Mouse (Mus musculus) lung, postnatal 25 days (tissue): ENCODE measurements around the gene Zfp597.

Experiments used
- DNase-seq: peaks from one replicate; pipeline ENCODE4 v3.0.0; 2022; ENCODE audit warnings: low spot score

Zfp597 gene

DNA sequence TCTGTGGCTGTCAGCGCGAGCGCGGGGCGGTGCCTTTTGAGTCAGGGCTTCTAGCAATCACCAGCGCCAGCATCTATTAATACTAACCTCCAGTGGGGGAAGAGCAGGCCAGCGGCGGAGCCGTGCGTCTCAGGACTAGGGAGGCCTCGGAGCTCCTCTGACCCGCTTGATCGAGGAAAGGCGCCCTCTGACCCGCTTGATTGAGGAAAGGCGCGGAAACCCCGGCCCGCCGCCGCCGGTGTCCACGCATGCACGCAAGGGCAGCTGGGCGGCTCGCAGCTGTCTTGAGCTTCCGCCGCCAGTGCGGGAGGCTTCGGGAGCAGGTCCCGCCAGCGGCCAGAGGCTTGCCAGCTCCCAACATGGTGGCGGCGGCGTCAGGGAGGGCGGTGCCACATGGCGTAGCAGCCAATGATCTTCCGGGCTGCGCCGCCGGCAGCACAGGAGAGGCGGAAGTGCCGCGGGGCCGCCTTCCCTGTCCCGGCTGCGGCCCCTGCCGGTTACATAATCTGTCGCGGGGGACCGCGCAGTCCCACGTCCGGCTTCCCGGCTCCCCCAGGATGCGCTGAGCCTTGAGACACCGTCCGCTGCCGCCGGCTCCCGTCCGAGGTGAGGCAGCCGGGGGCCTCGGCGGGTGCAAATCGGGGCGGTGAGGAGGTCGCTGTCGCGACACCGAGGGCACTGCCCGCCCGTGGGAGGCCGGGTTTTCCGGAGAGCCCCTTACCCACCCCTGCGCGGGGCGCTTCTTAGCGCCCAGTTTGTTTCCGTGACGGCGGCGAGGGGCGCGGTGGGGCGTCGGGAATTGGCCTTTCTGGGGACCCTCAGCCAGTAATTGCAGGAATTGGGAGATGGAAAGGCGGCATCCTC lies at the start of gene Zfp597, which contains the start of gene Gm20695:
Gene Zfp597, minus strand, starts transcription at position 361 of the 864 bp plus-strand sequence.
Gene Gm20695, plus strand, starts transcription at position 448 of the 864 bp plus-strand sequence.
- peak; percentile 95 for DNase-seq

DNA sequence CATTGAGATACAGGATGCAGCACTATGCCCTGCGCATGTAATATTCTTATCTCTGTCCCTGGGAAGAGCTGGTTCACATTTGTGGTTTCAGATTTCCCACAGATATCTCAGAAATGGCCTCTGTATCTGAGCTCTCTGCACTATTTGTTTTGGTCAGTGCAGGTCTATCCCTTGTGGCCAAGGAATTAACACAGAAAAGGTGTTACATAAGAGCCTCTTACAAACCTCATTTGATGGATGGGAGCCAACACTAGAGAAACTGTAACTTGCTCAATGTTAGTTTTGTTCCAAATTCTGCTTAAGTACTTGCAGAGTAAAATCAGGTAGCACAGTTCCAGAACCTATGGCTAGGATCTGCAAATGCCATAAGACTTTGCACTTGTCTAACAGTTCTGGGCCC lies 49.7 kb upstream of the Zfp597 start:
- DNase-seq = peak; percentile 66

DNA sequence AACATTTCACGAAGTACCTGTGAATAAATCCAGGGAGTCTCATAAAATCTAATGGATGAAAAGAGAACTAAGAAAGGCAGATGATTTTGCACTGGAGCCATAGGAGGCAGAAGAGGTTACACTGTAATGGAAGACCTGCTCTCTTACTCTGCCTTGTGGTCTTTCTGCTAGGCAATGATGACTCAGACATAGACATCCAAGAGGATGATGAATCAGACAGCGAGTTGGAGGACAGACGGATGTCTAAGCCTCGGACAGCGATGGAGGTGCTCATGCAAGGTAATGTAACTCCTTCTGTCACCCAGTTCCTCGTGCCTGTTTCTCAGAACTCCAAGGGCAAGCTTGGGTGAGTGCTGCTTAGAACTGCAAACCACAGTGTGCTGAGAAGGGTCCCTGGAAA lies 49.2 kb upstream of the Zfp597 start:
- DNase-seq = no peak

DNA sequence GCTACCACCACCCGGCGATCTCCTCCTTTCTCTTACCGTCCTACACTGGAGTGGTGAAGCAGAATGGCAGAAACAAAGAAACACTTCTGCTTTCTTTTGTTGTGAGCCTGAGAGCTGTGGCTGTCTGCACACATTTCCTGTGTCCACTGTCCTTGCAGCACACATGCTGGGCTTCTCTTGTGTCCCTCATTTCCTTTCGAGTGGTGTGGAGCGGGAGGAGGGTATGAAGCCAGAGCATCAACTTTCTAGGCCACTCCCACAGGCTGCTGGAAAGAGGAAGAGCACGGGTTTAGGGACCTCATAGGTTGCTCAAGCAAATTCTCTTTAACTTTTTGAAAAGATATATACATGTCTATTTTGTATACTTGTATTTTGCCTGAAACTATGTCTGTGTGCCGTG lies 44.8 kb upstream of the Zfp597 start:
- DNase-seq = peak; percentile 21

DNA sequence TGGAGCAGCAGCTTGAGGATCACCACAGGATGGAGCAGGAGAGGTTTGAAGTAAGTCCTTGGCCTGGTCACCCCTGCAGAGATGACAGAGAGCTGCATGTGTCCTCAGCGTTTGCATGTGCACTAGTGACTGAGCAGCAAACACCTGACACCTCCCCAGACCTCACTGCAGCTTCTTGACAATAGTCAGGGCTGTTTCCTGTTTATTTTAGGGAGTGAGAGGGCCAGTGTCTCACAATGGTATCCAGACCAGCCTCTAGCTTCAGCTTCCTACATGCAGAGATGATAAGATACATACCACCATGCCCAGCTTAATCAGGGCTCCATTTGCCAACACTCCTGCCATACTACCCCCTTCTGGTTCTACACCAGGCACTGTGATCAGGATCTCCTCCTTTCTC lies 44.2 kb upstream of the Zfp597 start:
- DNase-seq = no peak

DNA sequence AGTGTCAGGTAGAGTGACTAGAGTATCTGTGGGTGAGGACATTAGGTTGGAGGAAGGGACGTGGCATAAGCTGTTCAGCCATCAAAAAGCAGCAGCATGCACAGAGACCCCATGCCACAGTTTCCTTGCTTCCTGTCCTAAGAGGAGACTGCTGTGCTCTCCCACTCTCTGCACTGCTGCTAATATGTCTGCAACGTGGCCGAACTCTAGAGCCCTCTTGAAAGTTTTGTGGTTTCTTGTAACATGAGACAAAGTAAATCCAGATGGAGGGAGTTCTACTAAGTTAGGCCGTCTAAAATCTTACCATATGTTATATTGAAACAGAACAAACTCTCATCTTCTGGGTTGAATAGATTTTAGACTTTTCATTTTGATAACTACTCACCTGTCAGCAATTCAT lies 39.6 kb upstream of the Zfp597 start:
- peak; percentile 50 for DNase-seq

DNA sequence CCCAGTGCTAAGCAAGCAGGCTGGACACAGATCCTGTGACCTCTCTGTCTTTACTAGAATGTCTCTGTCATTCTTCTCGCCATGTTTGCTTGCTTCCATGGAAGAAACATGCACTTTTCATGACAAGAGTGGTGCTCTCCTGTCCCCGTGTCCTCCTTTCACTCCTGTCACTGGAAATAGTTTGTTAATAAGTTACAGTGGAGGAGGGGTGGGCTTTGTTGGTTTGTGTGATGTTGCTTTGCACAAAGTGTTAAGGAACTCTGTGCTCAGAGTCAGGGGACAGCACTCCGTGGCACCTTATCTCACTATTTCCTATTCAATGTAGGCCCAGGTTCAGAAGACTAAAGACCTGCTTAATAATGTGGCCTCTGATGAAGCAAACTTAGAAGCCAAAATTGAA lies 39.2 kb upstream of the Zfp597 start:
- DNase-seq = no peak

DNA sequence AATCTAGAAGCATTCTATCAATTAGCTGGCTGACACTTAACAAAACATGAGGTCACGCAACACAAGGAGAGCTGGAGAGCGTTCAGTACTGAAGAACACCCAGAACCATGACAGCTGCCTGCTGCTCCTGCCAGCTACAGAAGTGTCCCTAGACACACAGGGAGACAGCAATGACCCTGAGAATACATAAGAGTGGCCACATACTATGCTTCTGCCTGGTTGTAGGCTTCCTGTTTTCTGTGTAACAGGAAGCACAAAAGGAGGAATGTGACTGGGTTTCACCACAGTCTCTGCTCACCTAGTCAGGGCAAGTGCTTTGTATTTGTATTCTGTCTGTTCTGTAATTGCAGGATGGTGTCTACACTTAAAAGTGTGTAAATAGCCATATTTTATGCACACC lies 36.4 kb upstream of the Zfp597 start:
- DNase-seq = no peak

DNA sequence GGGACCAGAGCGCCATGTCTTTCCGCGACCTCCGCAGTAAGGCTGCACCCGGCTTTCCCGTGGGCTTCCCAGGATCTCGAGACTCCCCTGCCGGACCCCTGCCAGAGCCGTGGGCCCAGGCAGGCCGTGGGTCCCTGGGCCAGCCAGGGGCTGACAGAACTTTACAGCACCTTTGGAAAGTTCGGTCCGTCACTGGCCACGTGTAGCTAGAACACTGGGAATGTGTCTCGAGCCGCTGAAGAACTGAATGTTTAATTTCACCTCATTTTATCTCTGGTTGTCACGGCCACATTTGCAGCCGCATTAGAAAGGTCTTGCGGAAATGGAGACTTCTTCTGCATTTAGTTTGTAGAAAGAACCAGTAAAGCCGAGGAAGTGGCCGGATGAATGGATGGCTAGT lies 24.8 kb upstream of the Zfp597 start:
- DNase-seq = no peak

DNA sequence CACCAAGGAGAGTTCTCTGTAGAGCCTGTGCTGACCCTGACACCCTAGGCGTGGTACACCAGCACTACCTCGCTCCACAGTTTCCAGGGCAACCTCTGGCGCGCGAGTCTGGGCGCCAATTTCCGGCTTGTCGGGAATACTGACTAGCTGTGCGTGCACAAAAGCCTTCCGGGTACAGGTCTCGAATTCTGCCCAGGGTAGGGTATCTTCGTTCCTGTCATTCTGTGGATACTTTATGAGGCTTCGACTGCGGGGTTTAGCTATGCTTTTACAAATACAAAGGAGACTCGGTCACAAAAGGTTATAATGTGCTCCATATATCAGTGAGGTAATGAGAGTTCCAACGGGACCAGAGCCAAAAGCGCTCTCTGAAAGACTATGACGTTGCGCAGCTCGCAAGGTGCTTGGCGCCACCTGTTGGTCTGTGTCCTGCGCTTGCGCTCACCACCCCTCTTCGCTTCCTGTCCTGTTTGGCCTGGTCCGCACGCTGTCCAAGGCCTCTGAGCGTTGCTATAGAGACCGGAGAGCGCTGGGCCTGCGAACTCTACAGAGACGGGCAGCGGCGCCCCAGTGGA lies 24.3 kb upstream of the Zfp597 start, which contains the start of the genes 1700037C18Rik and Cluap1:
Gene 1700037C18Rik, minus strand, starts transcription at position 153 of the 575 bp plus-strand sequence.
Gene Cluap1, plus strand, starts transcription at position 265 of the 575 bp plus-strand sequence.
- DNase-seq = peak; percentile 94

DNA sequence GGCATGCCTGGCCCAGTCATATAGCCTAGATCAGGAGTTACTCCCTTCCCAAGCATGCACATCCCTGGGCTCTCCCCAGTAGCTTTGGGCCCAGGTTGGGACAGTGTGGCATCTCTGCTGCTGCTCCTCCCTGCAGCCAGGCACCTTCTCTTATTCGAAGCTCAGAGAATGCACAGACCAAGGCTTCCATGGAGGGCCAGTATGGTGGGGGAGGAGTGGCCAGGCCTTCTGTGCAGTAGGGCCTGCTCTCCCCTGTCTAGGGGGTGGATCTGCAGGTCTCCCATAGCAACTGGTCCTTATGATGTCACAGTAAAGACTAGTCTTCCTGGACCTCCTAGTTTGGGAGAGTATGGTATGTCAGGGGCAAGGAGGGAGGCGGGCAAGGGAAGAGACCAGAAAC lies 23.1 kb upstream of the Zfp597 start:
- no peak for DNase-seq

DNA sequence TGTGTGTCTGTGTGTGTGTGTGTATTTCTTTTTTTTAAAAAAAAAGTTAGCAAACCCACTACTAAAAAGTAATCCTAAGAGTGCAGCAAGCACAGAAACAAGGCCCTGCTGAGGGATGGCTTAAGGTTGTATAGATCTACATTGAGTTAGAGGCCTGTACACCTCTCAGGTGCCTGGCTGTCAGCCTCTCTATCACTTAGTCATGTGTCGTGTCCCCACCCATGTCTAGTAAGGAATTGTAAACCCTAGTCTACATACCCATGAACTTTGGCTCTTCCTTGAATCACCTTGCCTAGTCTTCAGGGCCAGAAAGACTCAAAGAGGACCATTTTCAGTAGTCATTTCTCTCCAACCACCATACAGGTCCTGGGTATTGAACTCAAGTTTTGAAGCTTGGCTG lies 12.2 kb upstream of the Zfp597 start:
- no peak for DNase-seq

DNA sequence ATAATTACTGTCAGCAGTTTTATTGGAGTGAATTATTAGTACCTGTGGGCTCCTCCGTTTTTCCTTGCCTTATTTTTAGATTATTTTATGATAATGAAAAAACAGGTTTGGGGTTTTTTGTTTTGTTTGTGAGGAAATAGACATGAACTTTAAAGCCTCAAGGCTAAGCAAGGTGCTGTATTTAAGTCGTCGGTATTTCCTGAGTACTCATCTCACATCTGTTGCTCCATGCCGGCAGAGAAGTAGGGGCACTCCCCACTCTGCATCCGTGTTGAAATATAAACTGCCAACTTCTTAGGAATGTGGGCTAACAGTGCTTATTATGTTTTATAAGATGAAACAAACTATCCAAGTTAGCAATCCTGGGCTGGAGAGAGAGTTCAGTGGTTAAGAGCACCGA lies 11.7 kb upstream of the Zfp597 start:
- DNase-seq = no peak

DNA sequence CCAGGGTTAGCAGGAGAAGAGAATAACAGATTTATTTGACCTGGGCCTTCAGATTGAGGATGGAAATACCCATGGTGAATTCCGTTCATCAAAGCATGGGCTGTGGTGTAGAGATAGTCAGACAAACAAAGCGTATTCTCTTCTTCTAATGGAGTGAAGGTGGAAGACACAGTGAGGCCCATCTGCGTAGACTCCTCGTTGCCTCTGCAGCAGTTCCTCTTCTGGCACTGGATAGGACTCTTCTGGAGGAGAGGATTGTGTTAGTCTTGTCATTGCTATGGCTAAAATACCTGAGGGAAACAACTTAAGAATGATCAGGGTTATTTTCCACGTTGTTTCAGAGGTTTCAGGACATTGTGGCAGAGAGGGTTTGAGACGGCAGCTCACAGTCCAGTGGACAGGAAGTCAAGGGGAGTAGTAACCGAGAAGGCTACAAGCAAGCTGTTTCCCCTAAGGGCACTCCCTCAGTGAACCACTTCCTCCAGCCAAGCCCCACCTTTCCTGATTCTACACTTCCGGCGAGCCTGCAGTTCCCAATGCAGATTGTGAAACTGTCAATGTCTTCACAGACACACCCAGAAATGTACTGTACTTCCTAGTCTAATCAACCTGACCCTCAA lies 10.9 kb upstream of the Zfp597 start:
- DNase-seq = peak; percentile 87

DNA sequence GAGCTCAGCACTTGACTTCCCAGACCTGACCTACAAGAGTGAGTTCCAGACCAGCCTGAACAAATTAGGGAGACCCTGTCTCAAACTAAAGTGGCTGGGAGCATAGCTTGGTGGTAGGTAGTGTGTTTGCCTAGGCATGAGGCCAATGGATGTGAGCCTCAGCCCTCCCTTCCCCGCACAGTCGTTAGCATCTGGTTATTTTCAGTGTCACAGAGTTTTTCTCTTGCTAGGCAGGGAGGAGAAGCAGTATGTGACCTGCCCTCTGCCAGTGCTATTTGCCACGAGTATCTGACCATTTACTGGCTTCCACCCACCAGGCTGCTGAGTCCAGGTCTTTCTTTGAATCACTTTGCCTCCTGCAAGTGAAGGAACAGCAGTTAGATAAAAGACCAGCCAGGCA lies 9.4 kb upstream of the Zfp597 start:
- DNase-seq = no peak

DNA sequence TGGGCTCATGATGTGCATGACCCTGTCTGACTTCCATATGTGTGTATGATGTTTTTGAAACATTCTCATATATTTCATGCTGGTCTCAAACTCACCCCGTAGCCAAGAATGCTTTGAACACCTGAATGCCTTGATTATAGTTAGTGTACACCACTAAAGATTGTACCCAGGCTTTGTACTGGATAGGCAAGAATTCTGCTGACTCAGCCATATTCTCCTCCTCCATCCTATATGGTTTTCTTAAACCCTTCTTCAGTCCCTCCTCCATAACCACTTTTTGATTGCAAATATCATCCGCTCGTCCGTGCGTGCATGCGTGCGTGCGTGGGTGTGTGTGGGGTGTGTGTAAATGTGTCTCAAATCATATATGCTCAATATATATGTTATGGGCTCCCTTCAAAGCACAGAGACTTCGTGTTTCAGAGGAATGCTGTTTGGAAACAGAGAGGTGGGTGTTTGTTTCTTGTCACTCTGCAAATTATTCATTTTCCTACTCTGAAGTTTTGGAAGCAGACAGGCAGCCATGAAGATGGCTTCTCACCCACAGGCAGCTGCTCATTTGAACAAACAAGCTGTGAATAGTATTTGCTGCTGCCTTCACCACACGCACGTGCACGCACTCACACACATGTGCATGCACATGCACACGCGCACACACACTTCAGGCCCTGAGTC lies 7.4 kb upstream of the Zfp597 start:
- DNase-seq = no peak

DNA sequence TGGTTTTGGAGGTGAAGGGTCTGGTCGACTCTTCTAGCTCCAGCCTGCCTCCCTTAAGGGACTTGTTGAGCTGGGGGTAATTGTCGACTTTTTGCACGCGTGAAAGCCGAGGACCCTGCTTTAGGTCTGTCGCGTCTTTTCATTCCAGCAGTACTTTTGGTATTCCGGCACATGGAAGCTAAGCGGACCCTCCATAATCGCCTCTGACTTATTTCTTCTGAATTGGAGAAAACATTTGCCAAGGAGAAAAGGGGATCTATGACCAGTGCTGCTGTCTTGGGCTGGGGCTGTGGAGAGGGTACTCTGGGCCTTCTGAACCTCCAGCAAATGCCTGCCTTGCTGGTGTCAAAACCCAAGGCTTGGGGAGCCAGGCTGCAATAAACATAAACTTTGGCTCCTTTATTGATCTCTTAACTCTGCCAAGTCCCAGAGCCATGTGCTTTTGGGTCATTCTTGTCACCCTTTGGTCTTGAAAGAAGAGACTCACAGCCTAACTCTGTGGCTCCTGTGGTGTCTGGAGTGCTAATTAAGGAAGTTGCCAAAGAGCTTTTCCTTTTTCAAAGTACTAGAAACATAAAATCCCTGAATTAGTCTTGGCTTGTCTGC lies 807 bp upstream of the Zfp597 start:
- no peak for DNase-seq

DNA sequence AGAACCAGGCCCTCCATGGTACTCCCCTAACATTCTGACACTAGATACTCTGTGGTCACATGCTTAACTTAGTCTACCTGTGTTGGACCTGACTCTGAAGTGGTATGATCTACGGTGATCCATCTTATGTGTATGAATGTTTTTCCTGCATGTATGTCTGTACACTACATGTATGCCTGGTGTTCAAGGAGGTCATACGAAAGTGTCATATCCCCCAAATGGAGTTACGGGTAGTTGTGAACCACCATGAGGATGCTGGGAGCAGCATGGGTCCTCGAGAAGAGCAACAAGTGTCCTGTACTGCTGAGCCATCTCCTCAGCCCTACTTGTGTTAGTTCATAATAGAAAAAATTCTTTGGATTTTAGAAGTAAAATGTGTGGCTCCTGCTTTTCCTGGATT lies 8.0 kb downstream of the Zfp597 start:
- no peak for DNase-seq

DNA sequence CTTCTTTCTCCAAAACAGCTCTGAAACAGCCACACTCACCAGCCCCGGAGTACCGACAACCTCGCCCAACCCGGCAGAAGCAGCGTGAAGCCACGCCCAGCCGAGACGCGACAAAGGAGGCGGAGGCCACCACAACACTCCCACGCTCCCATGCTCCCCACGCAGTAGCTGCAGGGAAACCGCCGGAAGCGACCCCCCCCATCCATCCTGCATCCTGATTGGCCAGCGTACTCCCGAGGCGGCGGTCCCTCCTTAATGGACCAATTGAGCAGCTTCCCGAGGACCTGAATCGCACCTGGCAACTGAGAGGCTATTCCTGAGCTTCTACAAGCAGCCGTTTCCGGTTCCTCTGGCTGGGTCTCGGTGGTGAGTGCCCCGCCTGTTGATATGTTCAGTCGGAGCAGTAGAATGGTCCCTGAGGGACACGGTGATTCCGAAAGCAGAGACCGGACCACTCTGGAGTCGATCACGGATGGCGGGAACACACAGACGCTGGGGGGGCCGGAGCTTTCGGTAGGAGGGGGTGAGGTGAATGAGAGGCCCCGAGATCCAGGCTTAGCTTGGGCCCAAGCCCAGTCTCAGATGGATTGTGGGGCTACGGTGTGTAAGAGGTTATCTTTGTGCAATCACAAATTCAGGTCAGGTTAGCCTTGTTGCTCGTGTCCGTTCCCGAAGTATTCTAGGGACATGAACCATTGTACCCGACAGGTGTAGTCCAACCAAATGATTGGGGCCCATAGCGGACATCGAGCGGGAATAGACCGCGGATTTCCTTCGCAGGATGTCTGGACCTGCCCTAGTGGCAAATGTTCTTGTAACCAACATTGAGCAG lies 11.9 kb downstream of the Zfp597 start, which contains the start of gene Naa60:
Gene Naa60, plus strand, starts transcription at position 160 of the 832 bp plus-strand sequence.
- DNase-seq = peak; percentile 94

DNA sequence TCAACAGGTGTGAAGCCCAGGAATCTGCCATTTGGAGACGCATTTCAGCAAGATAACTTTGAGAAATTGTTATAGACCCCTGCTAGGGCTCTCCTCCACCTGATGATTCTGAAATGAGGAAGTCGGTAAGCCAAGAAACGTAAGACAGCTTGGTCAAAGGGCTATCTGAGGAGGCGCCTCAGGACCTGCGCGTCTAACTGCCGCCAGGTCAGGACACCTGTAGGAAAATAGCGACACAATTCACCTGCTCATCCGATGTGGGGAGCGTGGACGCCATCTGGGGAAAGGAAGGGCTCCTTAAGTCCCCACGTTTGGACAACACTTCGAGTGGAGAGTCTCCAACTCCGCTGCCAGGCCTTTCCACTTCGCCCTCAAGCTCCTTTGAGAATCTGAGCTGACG lies 12.5 kb downstream of the Zfp597 start:
- no peak for DNase-seq

DNA sequence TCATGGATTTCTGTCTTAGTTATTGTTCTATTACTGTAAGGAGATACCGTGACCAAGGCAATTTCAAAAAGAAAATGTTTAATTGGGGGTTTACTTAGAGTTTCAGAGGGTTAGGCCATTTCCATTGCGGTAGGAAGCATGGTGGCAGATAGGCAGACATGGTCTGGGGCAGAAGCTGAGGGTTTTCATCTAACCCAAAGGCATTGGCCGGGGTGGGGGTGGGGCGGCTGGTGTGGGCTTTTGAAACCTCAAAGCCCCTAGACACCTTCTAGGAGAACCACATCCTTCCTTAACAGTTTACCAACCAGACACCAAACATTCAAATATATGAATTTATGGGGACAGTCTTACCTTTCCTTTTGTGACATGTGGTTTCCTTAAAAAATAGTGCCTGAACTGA lies 25.1 kb downstream of the Zfp597 start:
- no peak for DNase-seq
